Mouse (Mus musculus): Measurements from ENCODE around the gene Nisch.

DNA sequence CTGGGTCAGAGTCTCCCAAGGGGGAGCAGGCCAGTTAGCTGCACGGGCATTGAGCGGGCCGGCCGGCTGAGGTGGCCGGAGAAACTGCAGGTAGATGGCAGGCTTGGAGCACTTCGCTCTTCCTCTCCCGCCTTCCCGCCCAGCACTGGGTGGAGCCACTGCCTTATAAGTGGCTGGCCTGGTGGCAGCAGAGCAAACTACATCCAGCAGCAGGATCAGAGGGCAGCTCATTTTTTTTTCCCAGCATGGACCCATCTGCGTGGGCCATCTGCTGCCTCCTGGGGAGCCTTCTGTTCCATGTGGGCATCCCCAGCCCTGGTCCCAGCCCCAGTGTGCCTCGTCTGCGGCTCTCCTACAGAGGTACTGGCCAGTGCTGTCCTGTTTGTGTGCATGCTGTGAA, 920 bp upstream of the Nisch start, which contains the start of gene Sema3g:
- TF ChIP-seq CTCF (IDR thresholded peaks at IDR 0.05; ENCODE audit: control insufficient read depth, insufficient read depth, insufficient read length) = peak; percentile 66
- TF ChIP-seq CEBPB (IDR thresholded peaks at IDR 0.05; ENCODE audit: low read depth) = no peak
- TF ChIP-seq MYOG (IDR thresholded peaks at IDR 0.05; ENCODE audit: control insufficient read depth, extremely low read depth, insufficient read length) = no peak
- TF ChIP-seq MYOD1 (IDR thresholded peaks at IDR 0.05; ENCODE audit: control insufficient read depth, insufficient read length, low read depth) = no peak
- no peak for TF ChIP-seq FOSL1 (IDR thresholded peaks at IDR 0.05; ENCODE audit: insufficient read depth, low read length, poor library complexity, severe bottlenecking)
